Mouse (Mus musculus): Measurements from ENCODE around the gene Lgr4. TPM values are rescaled to one million over a fixed set of nuclear protein-coding genes. Genes with fewer than 3 reads are reported as not detected.
"Not testable (repeated sequence)": the region's sequence is repeated elsewhere in the genome, so short reads cannot be mapped to it uniquely, and the experiment has no call there.

Lgr4 gene
- 6.7 TPM for polyA plus RNA-seq (2012; fragmentation: generic; extraction: Trizol)
- long read RNA-seq, experiment 1, partial matches to known transcripts: 0 of 2 reads
- long read RNA-seq, experiment 1, other reads (novel, unspliced or antisense): 2 of 2 reads
- long read RNA-seq, experiment 2, full-length matches to known transcripts: 1 of 10 reads
- long read RNA-seq, experiment 2, partial matches to known transcripts: 6 of 10 reads
- long read RNA-seq, experiment 2, other reads (novel, unspliced or antisense): 3 of 10 reads

- Histone ChIP-seq H3K79me3 (ENCODE audit: low read depth) (peaks cover 11% of the 10 kb centered on the region), H3K79me2 (ENCODE audit: control insufficient read depth, insufficient read depth) (peaks cover 47% of the 10 kb centered on the region), H3ac (ENCODE audit: control insufficient read depth, insufficient read length, low read depth) (peak within 1 kb of the TSS; percentile 97), H3K4me3 (ENCODE audit: insufficient read depth, poor library complexity, severe bottlenecking) (peak within 1 kb of the TSS; percentile 69), H3K27me3 (ENCODE audit: control insufficient read depth, insufficient read depth, insufficient read length) (no peaks in the 10 kb centered on the region), H3K36me3 (ENCODE audit: control insufficient read depth, insufficient read depth) (peaks cover 5% of the 10 kb centered on the region)
- peak; percentile 30 for TF ChIP-seq MAX (IDR thresholded peaks at IDR 0.05)
- TF ChIP-seq MYOG (IDR thresholded peaks at IDR 0.05; ENCODE audit: control insufficient read depth, extremely low read depth, insufficient read length): no peak
Observed at GRCm38 (mm10) chr2:109917496-109918413, at the start of gene Lgr4. Gene Lgr4, plus strand, starts transcription at chr2:109917647.

- not testable (repeated sequence) for H3K36me3 ChIP-seq (ENCODE audit: control insufficient read depth, insufficient read depth); H3K79me2 ChIP-seq (ENCODE audit: control insufficient read depth, insufficient read depth); H3K4me3 ChIP-seq (ENCODE audit: insufficient read depth, poor library complexity, severe bottlenecking); H3K27me3 ChIP-seq (ENCODE audit: control insufficient read depth, insufficient read depth, insufficient read length); H3K79me3 ChIP-seq (ENCODE audit: low read depth); H3ac ChIP-seq (ENCODE audit: control insufficient read depth, insufficient read length, low read depth)
Observed at GRCm38 (mm10) chr2:109879429-109879828, 38.0 kb upstream of the Lgr4 start.

DNA sequence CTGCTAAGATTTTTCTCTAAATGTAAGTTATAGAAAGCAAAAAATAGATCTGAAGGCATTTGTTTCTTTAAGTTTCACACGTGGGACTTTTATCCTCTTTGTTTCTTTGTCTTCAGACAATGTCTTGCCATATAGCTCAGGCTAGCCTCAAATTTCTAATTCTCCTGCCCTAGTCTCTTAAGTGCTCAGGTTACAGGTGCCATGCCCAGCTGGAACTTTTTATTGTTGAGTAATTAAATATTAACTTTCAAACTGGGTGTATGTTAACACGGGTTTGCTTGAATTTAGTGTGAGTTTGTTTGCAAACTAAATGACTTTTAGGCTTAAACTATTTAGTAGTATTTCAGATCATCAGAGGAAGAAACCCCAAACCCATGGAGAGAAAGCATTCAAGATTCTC, 36.3 kb upstream of the Lgr4 start:
- no peak overlapping the region for H3K4me3 ChIP-seq (ENCODE audit: insufficient read depth, poor library complexity, severe bottlenecking)

DNA sequence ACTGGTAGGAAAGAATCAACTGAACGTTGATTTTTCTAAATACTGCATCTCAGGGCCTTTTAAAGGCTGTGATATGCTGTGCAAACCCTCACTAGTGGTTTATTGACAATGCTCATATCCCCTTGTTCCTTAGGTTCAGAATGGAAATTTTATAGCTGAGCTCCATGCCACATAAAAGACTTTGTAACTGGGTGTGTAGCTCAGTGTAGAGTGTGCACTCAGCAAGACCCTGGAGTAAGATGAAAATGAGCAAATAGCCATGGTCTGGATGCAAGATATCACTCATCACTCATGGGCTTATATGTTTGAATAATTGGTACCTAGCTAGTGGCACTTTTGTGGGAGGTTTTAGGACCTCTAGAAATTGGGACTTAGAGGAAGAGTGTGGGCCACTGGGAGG, 35.8 kb upstream of the Lgr4 start:
- H3ac ChIP-seq (ENCODE audit: control insufficient read depth, insufficient read length, low read depth): no peak overlapping the region
- TF ChIP-seq MYOG (IDR thresholded peaks at IDR 0.05; ENCODE audit: control insufficient read depth, extremely low read depth, insufficient read length) (no peak), CTCF (IDR thresholded peaks at IDR 0.05; ENCODE audit: control insufficient read depth, insufficient read depth, insufficient read length) (no peak), FOSL1 (IDR thresholded peaks at IDR 0.05; ENCODE audit: insufficient read depth, low read length, poor library complexity, severe bottlenecking) (no peak), USF1 (IDR thresholded peaks at IDR 0.05; ENCODE audit: low read depth) (no peak), CEBPB (IDR thresholded peaks at IDR 0.05; ENCODE audit: low read depth) (no peak), MAX (IDR thresholded peaks at IDR 0.05) (no peak)
- H3K79me3 ChIP-seq (ENCODE audit: low read depth): no peaks in the 10 kb centered on the region
- no peaks in the 10 kb centered on the region for H3K79me2 ChIP-seq (ENCODE audit: control insufficient read depth, insufficient read depth)
- no peaks in the 10 kb centered on the region for H3K36me3 ChIP-seq (ENCODE audit: control insufficient read depth, insufficient read depth)
- H3K27me3 ChIP-seq (ENCODE audit: control insufficient read depth, insufficient read depth, insufficient read length): no peaks in the 10 kb centered on the region
- H3K4me3 ChIP-seq (ENCODE audit: insufficient read depth, poor library complexity, severe bottlenecking): no peak overlapping the region

More for the DNA sequence above, 36.3 kb upstream of the Lgr4 start:
- no peaks in the 10 kb centered on the region for H3K36me3 ChIP-seq (ENCODE audit: control insufficient read depth, insufficient read depth)
- H3K79me3 ChIP-seq (ENCODE audit: low read depth): no peaks in the 10 kb centered on the region
- no peak for TF ChIP-seq USF1 (IDR thresholded peaks at IDR 0.05; ENCODE audit: low read depth)
- TF ChIP-seq MAX (IDR thresholded peaks at IDR 0.05): no peak
- no peaks in the 10 kb centered on the region for H3K27me3 ChIP-seq (ENCODE audit: control insufficient read depth, insufficient read depth, insufficient read length)
- no peaks in the 10 kb centered on the region for H3K79me2 ChIP-seq (ENCODE audit: control insufficient read depth, insufficient read depth)
- H3ac ChIP-seq (ENCODE audit: control insufficient read depth, insufficient read length, low read depth): no peak overlapping the region

- Histone ChIP-seq H3K79me2 (ENCODE audit: control insufficient read depth, insufficient read depth) (no peaks in the 10 kb centered on the region), H3K4me3 (ENCODE audit: insufficient read depth, poor library complexity, severe bottlenecking) (no peak overlapping the region), H3K27me3 (ENCODE audit: control insufficient read depth, insufficient read depth, insufficient read length) (no peaks in the 10 kb centered on the region), H3K79me3 (ENCODE audit: low read depth) (no peaks in the 10 kb centered on the region), H3K36me3 (ENCODE audit: control insufficient read depth, insufficient read depth) (no peaks in the 10 kb centered on the region), H3ac (ENCODE audit: control insufficient read depth, insufficient read length, low read depth) (no peak overlapping the region)
- TF ChIP-seq MYOG (IDR thresholded peaks at IDR 0.05; ENCODE audit: control insufficient read depth, extremely low read depth, insufficient read length) (no peak), CEBPB (IDR thresholded peaks at IDR 0.05; ENCODE audit: low read depth) (no peak), USF1 (IDR thresholded peaks at IDR 0.05; ENCODE audit: low read depth) (peak; percentile 95), FOSL1 (IDR thresholded peaks at IDR 0.05; ENCODE audit: insufficient read depth, low read length, poor library complexity, severe bottlenecking) (peak; percentile 64), MAX (IDR thresholded peaks at IDR 0.05) (peak; percentile 77), MYOD1 (IDR thresholded peaks at IDR 0.05; ENCODE audit: control insufficient read depth, insufficient read length, low read depth) (peak; percentile 30)
Observed at GRCm38 (mm10) chr2:109884106-109884505, 33.3 kb upstream of the Lgr4 start.

DNA sequence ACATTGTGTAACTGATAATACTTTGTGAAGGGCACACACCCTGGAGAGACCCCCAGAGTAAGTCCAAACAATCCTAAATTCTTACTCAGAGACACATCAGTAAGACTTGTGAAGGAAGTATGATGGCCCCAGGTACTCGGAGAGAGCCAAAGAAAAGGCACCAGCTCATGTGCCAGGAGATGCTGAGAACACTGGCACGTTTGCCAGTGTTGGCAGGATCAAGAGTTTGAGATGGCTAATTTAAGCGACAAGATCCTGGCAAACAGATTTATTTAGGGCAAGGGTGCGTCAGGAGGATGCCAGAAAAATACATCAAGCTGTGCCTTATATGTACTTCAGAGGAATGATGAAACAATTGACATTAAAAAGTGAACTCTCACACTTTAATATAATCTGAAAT, 32.9 kb upstream of the Lgr4 start:
- Histone ChIP-seq H3K4me3 (ENCODE audit: insufficient read depth, poor library complexity, severe bottlenecking) (no peak overlapping the region), H3K79me3 (ENCODE audit: low read depth) (no peaks in the 10 kb centered on the region), H3K36me3 (ENCODE audit: control insufficient read depth, insufficient read depth) (no peaks in the 10 kb centered on the region), H3K27me3 (ENCODE audit: control insufficient read depth, insufficient read depth, insufficient read length) (no peaks in the 10 kb centered on the region), H3K79me2 (ENCODE audit: control insufficient read depth, insufficient read depth) (no peaks in the 10 kb centered on the region), H3ac (ENCODE audit: control insufficient read depth, insufficient read length, low read depth) (no peak overlapping the region)
- no peak for TF ChIP-seq MYOG (IDR thresholded peaks at IDR 0.05; ENCODE audit: control insufficient read depth, extremely low read depth, insufficient read length)
- no peak for TF ChIP-seq FOSL1 (IDR thresholded peaks at IDR 0.05; ENCODE audit: insufficient read depth, low read length, poor library complexity, severe bottlenecking)
- TF ChIP-seq CEBPB (IDR thresholded peaks at IDR 0.05; ENCODE audit: low read depth): no peak
- no peak for TF ChIP-seq USF1 (IDR thresholded peaks at IDR 0.05; ENCODE audit: low read depth)
- no peak for TF ChIP-seq CTCF (IDR thresholded peaks at IDR 0.05; ENCODE audit: control insufficient read depth, insufficient read depth, insufficient read length)
- TF ChIP-seq MYOD1 (IDR thresholded peaks at IDR 0.05; ENCODE audit: control insufficient read depth, insufficient read length, low read depth): no peak
- TF ChIP-seq MAX (IDR thresholded peaks at IDR 0.05): no peak
